Mouse (Mus musculus): ENCODE data around the gene Vsx2.
A peak's percentile ranks its signal among the peaks of the same experiment; 100 is the strongest.

DNA sequence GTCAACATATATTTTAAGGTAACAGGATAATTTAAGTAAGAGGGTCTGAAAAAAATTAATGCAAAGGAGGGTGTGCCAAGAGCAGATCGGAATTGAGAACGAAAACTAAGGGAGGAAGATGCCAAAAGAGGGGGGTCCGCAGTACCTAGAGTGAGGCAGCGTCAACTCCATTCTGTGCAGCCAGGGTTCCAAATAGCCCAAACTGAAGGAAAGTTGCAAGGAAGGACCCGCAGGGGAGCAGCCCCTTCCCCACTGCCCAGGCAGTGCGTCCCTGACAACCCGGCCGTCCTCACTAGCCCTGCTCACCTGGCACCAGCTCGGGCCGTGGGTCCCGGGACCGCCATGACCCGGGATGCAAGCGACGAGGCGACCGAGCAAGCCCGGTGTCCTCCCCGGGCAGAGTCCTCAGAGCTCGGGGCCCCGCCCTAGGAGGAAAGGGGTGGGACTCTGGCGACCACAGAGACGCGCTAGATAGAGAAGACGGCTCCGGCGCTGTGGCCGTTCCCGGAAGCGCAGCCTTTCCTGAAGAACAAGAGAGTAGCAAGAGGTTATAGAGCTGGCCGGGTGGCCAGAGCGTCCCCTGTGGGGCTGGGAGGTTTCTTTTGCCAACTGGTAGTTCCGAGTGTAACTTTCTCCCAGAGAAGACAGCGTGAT lies 47.5 kb downstream of the Vsx2 start, which contains the start of gene Abcd4:
- TF ChIP-seq CTCF (IDR thresholded peaks at IDR 0.05; ENCODE audit: control insufficient read depth, insufficient read depth, low read length): peak; percentile 35; the same call in 1 of the 2 replicates
- peak; percentile 90; the same call in 1 of the 2 replicates for TF ChIP-seq POLR2A (IDR thresholded peaks at IDR 0.05; ENCODE audit: borderline replicate concordance, control insufficient read depth, low read depth, low read length)
